Mouse (Mus musculus) granulocyte monocyte progenitor cell, adult 5-6 weeks (primary cell): Measurements from ENCODE around the gene Sestd1. TPM values are rescaled to one million over a fixed set of nuclear protein-coding genes. Genes with fewer than 3 reads are reported as not detected.

Experiments
- ATAC-seq: replicated peaks from 2 replicates; pipeline ENCODE4 v1.8.0; 2016; ENCODE audit warnings: mild to moderate bottlenecking, moderate TSS enrichment, inconsistent platforms; ENCODE audit not compliant: poor library complexity, severe bottlenecking
- total RNA-seq, 2 experiments: library from RNA; stranded (forward) in 1 of 2; stranded (reverse) in 1 of 2; fragments of 200-712, 200-1000 nt in 1 of 2; fragments of >200 nt in 1 of 2; fragmentation: Nextera tagmentation in 1 of 2; gene quantifications; 2 replicates each; pipeline ENCODE4 v1.2.3; 2014 to 2017

Sestd1 gene
- total RNA-seq, 2 experiments from 2014 or later: 6.6 to 13.4 TPM

GRCm38 (mm10) chr2:77151255-77151654 lies 129.1 kb downstream of the Sestd1 start:
- ATAC-seq: no peak

- ATAC-seq: no peak
Observed at GRCm38 (mm10) chr2:77149576-77149975, 130.8 kb downstream of the Sestd1 start.

DNA sequence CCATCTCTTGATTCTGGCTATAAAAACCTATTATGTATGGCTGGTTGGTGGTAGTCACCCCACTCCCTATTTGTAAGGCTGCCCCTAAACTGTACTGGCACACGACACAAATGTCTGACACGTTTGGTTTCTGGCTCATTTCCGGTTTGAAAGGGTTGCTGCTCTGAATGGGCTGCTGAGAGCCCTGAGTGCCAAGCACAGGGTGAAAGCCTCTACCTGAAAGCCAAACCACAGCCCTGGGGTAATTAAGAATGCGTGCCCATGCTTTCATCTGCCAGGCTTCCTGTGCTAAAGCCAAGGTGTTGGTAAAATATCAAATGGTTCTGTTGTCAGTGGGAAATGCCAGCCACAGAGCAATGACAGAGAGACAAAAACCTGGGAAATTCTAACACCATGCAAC lies 132.2 kb downstream of the Sestd1 start:
- no peak for ATAC-seq

DNA sequence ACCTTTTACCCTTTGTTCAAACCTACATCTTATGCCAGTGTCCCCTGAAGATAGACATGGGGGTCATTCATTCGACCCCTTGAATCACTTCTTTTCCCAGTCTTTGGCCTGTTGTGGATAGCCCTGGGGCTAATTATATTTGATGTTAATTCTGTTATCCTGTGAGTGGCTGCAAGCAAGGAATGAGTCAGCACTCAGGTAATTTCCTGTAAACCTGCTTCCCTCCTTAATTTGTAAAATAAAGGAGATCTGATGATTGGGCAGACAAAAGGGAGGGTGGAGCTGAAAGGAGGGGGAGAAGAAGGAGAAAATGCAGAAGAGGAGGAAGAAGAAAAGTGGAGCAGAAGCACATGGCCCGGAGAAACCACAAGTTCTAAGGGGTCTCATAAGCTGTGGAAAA lies 133.4 kb downstream of the Sestd1 start:
- ATAC-seq: no peak

DNA sequence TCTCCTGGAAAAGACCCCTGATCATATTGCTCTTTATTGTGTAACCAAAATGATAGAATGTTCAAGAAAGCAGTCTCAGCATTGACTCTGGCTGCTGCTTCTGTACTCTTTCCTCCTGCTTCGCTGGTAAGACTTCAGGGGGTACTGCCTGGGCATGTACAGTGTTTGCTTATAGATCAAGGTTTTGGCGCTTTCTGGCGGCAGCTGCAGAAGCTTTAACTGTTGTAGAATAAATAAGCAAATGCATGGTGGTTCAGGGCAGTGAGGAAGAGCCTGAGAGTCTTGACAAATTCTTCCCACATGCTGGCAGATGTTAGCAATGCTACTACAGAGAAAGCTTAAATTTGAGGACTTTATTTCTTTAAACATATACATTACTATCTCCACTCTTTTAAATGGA lies 134.1 kb downstream of the Sestd1 start:
- ATAC-seq: no peak

- no peak for ATAC-seq
Observed at GRCm38 (mm10) chr2:77143536-77143935, 136.9 kb downstream of the Sestd1 start.

DNA sequence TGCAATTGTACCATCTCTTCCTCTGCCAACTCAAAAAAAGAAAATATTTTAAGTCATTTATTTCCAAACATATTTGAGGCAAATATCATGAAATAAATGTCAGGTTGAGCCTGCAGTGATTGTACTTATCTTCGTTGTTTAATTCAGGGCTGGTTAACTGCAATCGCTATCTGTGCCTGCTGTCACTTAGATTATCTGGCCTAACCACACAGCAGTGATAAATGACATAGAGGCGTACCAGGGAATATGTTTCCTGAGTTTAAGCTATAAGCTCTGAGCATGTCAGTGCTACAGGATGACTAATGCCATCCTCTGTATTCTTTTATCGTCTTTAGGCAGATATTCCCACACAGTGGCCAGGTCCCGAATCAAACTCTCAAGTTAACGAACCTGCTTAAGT lies 141.5 kb downstream of the Sestd1 start:
- no peak for ATAC-seq

DNA sequence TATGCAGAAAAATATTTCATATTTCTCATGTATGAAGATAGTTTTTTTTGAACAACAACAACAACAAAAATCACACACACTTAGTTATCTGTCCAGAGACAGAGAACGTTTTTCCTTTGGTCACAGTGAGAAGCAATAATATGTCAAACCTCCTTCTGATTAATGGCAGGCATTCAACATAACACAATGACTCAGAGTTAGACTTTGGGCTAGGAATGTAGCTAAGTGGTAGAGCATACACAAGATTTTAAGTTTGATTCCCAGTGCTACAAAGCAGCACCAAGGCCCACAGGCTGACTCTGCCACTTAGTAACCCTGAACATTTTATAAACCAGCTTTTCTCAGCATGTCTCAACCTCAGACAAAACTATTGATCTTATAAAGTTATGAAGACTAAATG lies 145.5 kb downstream of the Sestd1 start:
- ATAC-seq: no peak

DNA sequence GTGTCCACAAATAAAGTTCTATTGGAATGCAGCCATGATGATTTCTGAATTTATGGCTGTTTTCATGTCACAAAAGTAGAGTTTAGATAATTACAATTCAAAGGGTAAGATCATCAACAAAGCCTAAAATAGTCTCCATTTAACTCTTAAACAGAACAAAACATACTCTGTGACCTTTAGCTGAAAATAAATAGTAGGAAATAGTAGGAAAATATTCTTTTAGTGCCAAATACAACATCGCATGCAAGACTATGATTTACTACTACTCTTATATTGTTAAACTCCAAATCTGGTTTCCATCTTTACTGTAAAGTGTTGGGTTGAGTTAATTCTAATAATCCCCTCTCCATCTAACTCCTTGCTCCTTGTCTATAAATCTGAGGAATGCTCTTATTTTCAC lies 147.0 kb downstream of the Sestd1 start:
- no peak for ATAC-seq

Other genes starting within 250 kb of the Sestd1 start
- gene Ccdc141, start 110.0 kb downstream of the Sestd1 start, total RNA-seq (2014; fragmentation: Nextera tagmentation): not detected in 2 replicates
- 0.86 TPM in 1 of 2 replicates, not detected in the other for gene Ccdc141, start 110.0 kb downstream of the Sestd1 start, total RNA-seq (2017)